Mouse (Mus musculus) C2C12 (cell line): ENCODE measurements around the gene Evi2a. TPM values are rescaled to one million over a fixed set of nuclear protein-coding genes. Genes with fewer than 3 reads are reported as not detected.

Source experiments
- H3K27me3 ChIP-seq: one replicate; pipeline ENCODE4 v1.6.1; 2011; ENCODE audit not compliant: control insufficient read depth, insufficient read depth, insufficient read length
- H3K36me3 ChIP-seq: one replicate; pipeline ENCODE4 v1.6.1; 2011; ENCODE audit not compliant: control insufficient read depth, insufficient read depth
- H3K4me3 ChIP-seq: one replicate; pipeline ENCODE4 v1.5.1; 2011; ENCODE audit warnings: mild to moderate bottlenecking, control low read depth; ENCODE audit not compliant: poor library complexity, insufficient read depth, severe bottlenecking
- H3K79me2 ChIP-seq: one replicate; pipeline ENCODE4 v1.6.1; 2011; ENCODE audit not compliant: control insufficient read depth, insufficient read depth
- H3K79me3 ChIP-seq: one replicate; pipeline ENCODE4 v1.6.1; 2011; ENCODE audit warnings: low read depth, control low read depth
- H3ac ChIP-seq: one replicate; pipeline ENCODE3; 2011; ENCODE audit warnings: low read depth; ENCODE audit not compliant: control insufficient read depth, insufficient read length
- CEBPB ChIP-seq: IDR thresholded peaks from one replicate; pipeline ENCODE4 v1.6.1; 2011; ENCODE audit warnings: low read depth, mild to moderate bottlenecking, control low read depth, moderate library complexity
- CTCF ChIP-seq: IDR thresholded peaks from one replicate; pipeline ENCODE4 v1.5.1; 2011; ENCODE audit not compliant: control insufficient read depth, insufficient read depth, insufficient read length
- FOSL1 ChIP-seq: IDR thresholded peaks from one replicate; pipeline ENCODE4 v1.8.0; 2011; ENCODE audit warnings: mild to moderate bottlenecking, low read length; ENCODE audit not compliant: poor library complexity, insufficient read depth, severe bottlenecking
- MAX ChIP-seq: IDR thresholded peaks from one replicate; pipeline ENCODE4 v1.6.1; 2011; ENCODE audit warnings: mild to moderate bottlenecking, control low read depth
- MYOD1 ChIP-seq: IDR thresholded peaks from one replicate; pipeline ENCODE4 v1.6.1; 2011; ENCODE audit warnings: low read depth; ENCODE audit not compliant: control insufficient read depth, insufficient read length
- MYOG ChIP-seq: IDR thresholded peaks from one replicate; pipeline ENCODE4 v1.6.1; 2011; ENCODE audit not compliant: control insufficient read depth, insufficient read length; ENCODE audit errors: extremely low read depth
- USF1 ChIP-seq: IDR thresholded peaks from one replicate; pipeline ENCODE4 v1.6.1; 2011; ENCODE audit warnings: low read depth, mild to moderate bottlenecking, control low read depth, moderate library complexity
- polyA plus RNA-seq: library from polyadenylated mRNA; unstranded; fragments of >200 nt; fragmentation: generic; extraction: Trizol; gene quantifications from one replicate; pipeline ENCODE4 v1.2.1, GENCODE M21; 2012; ENCODE audit warnings: missing spikeins

Gene Evi2a
- polyA plus RNA-seq, 1 experiment: 12.9 TPM

GRCm38 (mm10) chr11:79535554-79535953 lies 5.1 kb upstream of the Evi2a start:
- H3K36me3 ChIP-seq: peaks cover 26% of the 10 kb centered on the region

DNA sequence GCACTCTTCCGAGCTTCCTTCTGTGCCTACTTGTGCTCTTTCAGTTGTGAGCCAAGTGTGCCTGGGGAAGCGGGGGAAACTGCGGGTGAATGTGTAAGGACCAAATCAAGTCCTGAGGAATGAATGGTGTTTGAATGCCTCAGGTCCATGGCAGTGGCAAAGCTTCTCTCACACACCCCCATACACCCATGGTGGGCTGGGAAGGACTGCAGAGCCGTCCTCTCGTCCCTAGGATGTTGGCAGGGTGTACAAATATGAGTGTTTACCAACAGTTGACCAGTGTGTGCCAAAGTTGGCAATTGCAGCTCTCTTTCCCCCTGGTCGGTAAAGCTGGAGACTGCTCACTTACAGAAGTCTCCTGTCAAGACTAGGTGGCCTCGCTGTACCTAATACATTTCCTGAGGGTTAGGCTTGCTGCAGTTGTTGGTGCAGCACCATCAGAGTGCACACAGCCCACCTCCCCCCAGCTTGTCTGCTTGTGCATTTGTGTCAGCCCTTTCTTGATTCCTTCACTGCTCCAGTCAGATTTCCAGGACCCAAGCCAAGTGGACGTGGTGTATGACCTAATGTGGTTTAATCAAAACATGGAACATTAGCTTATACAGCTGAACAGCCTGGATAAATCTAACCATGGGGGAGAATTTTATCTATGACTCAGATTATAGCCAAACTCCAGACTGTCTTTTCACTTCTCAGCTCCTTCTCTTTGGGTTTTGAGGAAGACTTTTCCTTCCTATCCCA lies 3.7 kb upstream of the Evi2a start:
- TF ChIP-seq MYOG (no peak), CEBPB (no peak), MYOD1 (peak; percentile 30), CTCF (no peak), MAX (peak; percentile 14)
- no peaks in the 10 kb centered on the region for H3K27me3 ChIP-seq
- H3K79me2 ChIP-seq: peaks cover 7% of the 10 kb centered on the region
- H3K79me3 ChIP-seq: no peaks in the 10 kb centered on the region
- H3ac ChIP-seq: no peak overlapping the region
- H3K36me3 ChIP-seq: peaks cover 26% of the 10 kb centered on the region
- no peak overlapping the region for H3K4me3 ChIP-seq

More at GRCm38 (mm10) chr11:79535554-79535953, 5.1 kb upstream of the Evi2a start:
- Histone ChIP-seq H3K27me3 (no peaks in the 10 kb centered on the region), H3K79me3 (no peaks in the 10 kb centered on the region), H3K4me3 (no peak overlapping the region), H3K79me2 (peaks cover 7% of the 10 kb centered on the region), H3ac (no peak overlapping the region)
- no peak for TF ChIP-seq MAX
- no peak for TF ChIP-seq MYOD1
- no peak for TF ChIP-seq MYOG
- TF ChIP-seq FOSL1: no peak
- no peak for TF ChIP-seq CEBPB
- TF ChIP-seq CTCF: no peak
- no peak for TF ChIP-seq USF1

DNA sequence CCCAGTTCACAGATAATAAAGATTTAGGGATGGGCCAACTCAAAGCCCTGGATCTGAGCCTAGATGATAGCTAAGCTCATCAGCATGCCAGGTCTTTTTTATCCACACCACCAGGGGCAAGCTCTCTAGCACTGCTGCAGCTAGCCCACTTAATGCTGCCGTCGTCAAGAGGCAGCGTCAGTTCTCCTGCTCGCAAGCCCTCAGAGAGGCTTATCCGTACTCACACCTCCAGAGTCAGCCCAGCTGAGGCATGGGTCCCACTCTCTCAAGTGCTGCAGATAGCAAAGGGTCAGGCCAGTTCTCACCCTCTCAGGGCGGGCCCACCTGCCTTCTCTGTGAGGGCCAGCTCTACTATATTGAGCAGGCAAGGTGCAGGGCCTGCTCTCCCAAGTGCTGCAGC lies 2.9 kb upstream of the Evi2a start:
- H3K4me3 ChIP-seq: no peak overlapping the region
- no peak overlapping the region for H3ac ChIP-seq
- peaks cover 34% of the 10 kb centered on the region for H3K36me3 ChIP-seq
- peaks cover 15% of the 10 kb centered on the region for H3K79me2 ChIP-seq
- no peaks in the 10 kb centered on the region for H3K79me3 ChIP-seq
- TF ChIP-seq USF1 (no peak), MYOG (no peak), CEBPB (no peak), MAX (no peak), CTCF (no peak), MYOD1 (no peak), FOSL1 (no peak)
- no peaks in the 10 kb centered on the region for H3K27me3 ChIP-seq

- Histone ChIP-seq H3K4me3 (no peak overlapping the region), H3K27me3 (no peaks in the 10 kb centered on the region), H3ac (no peak overlapping the region), H3K79me3 (no peaks in the 10 kb centered on the region), H3K36me3 (peaks cover 40% of the 10 kb centered on the region), H3K79me2 (peaks cover 27% of the 10 kb centered on the region)
- TF ChIP-seq CTCF (no peak), MYOD1 (no peak), FOSL1 (no peak), MYOG (no peak), MAX (no peak), CEBPB (no peak), USF1 (no peak)
Observed at GRCm38 (mm10) chr11:79531485-79531884, 1.1 kb upstream of the Evi2a start.

DNA sequence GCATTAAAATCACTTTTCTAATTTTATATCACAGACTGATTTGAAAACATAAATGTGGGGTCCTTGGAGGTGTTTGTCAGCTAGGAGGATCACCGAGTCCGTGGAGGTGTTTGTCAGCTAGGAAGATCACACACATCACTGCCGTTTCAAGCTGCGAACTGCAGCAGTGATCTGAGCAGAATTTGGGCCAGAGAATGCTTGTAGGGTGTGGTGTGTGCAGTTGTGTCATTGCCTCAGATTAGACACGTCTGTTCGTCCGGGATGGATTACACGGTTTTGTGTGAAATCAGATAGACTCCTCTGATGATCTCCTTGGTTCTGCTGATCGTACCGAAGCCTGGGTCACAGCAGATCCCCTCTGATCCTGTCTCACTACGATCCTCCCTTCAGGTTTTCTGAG lies 365 bp upstream of the Evi2a start:
- Histone ChIP-seq H3K36me3 (peaks cover 40% of the 10 kb centered on the region), H3K79me2 (peaks cover 27% of the 10 kb centered on the region), H3ac (peak overlapping the region; percentile 3), H3K4me3 (no peak overlapping the region), H3K27me3 (no peaks in the 10 kb centered on the region), H3K79me3 (no peaks in the 10 kb centered on the region)
- TF ChIP-seq USF1: no peak
- no peak for TF ChIP-seq MAX
- TF ChIP-seq FOSL1: no peak
- TF ChIP-seq CEBPB: no peak
- peak; percentile 29 for TF ChIP-seq MYOD1
- no peak for TF ChIP-seq MYOG
- TF ChIP-seq CTCF: no peak

- Histone ChIP-seq H3ac (peak overlapping the region; percentile 63), H3K36me3 (peaks cover 45% of the 10 kb centered on the region), H3K4me3 (peak overlapping the region; percentile 21), H3K79me3 (no peaks in the 10 kb centered on the region), H3K79me2 (peaks cover 35% of the 10 kb centered on the region), H3K27me3 (no peaks in the 10 kb centered on the region)
- TF ChIP-seq MAX: no peak
- no peak for TF ChIP-seq MYOD1
- no peak for TF ChIP-seq USF1
- no peak for TF ChIP-seq FOSL1
- TF ChIP-seq CEBPB: no peak
- no peak for TF ChIP-seq MYOG
- TF ChIP-seq CTCF: no peak
Observed at GRCm38 (mm10) chr11:79529736-79530135, 673 bp downstream of the Evi2a start.
